17 mouse cellular contexts compared by ENCODE assay signal in genomic region chr6:37244074-37244473, GRCm38 (mm10). TPM values are rescaled to one million over a fixed set of nuclear protein-coding genes. Genes with fewer than 3 reads are reported as not detected.
"Had no signal": no experiment of that assay in that cellular context is flagged by ENCODE, and none has a peak within 500 bp of the region (broad histone marks: within the 10 kb centered on the region; RNA-seq: fewer than 3 reads in every experiment).

No protein-coding gene starts in this region.

- H3K27me3 ChIP-seq: liver, embryonic 13.5 days; midbrain, embryonic 13.5 days; neural tube, embryonic 13.5 days had no signal

- H3K4me1 ChIP-seq: liver, embryonic 13.5 days had no signal

- H3K9ac ChIP-seq: liver, embryonic 13.5 days; midbrain, embryonic 13.5 days; neural tube, embryonic 13.5 days had no signal

- DNase-seq: kidney, adult 2 months; kidney, postnatal 25 days; layer of hippocampus, adult 9-11 months; liver, embryonic 13.5 days; lung, adult 2 months; lung, postnatal 14 days; lung, postnatal 4 days; thymus, adult 18-20 months; thymus, postnatal 36 days had no signal

- H3K4me3 ChIP-seq: liver, embryonic 13.5 days; midbrain, embryonic 10.5 days; midbrain, embryonic 13.5 days; myocyte; neural tube, embryonic 13.5 days had no signal

- H3K4me2 ChIP-seq: liver, embryonic 13.5 days; midbrain, embryonic 13.5 days; neural tube, embryonic 13.5 days had no signal

- H3K36me3 ChIP-seq: liver, embryonic 13.5 days; midbrain, embryonic 10.5 days; midbrain, embryonic 13.5 days had no signal

- H3K9me3 ChIP-seq: liver, embryonic 13.5 days; midbrain, embryonic 10.5 days; midbrain, embryonic 13.5 days had no signal

- H3K27ac ChIP-seq: liver, embryonic 13.5 days; midbrain, embryonic 10.5 days; midbrain, embryonic 13.5 days; neural tube, embryonic 13.5 days had no signal

- ATAC-seq: midbrain, embryonic 13.5 days; midbrain, embryonic 16.5 days had no signal

RNA-seq across cellular contexts. Expression of gene Dgki, which starts 55.9 kb away (rescaled TPM):
- total RNA-seq: monocyte, adult 5-6 weeks; neutrophil, adult 5-6 weeks had no signal
- polyA plus RNA-seq: liver, adult 2 months had no signal
